Mouse (Mus musculus): Measurements from ENCODE around the gene Wfdc9. TPM values are rescaled to one million over a fixed set of nuclear protein-coding genes. Genes with fewer than 3 reads are reported as not detected.
"Not testable (repeated sequence)": the region's sequence is repeated elsewhere in the genome, so short reads cannot be mapped to it uniquely, and the experiment has no call there.

Gene Wfdc9
- total and polyA plus RNA-seq, 2 experiments from 2014 or later: not detected

DNA sequence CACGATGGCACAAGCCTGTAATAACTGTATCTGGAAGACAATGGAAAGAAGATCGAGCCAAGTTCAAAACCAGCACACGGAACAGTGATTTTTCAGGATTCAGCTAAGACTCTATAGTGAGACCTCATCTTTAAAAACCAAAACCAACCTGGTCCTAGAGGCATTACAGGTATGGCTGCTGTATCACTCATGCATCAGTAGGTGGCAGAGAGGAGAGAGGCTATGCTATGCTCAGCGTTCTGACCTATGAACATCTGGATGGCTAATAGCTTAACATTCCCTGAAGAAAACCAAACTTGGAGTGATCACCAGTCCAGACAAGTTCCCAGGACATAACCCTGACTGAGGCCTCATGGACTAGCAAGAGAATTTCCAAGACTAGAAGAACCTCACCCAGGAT lies 34.6 kb downstream of the Wfdc9 start:
- no peak for ATAC-seq
- TF ChIP-seq CTCF (IDR thresholded peaks at IDR 0.05; ENCODE audit: low read depth): no peak
- no peaks in the 10 kb centered on the region for H3K36me3 ChIP-seq (ENCODE audit: insufficient read depth)
- H3K9ac ChIP-seq: no peak overlapping the region
- no peak overlapping the region for H3K27ac ChIP-seq (ENCODE audit: low read depth, low read length)
- no peak for DNase-seq
- H3K4me2 ChIP-seq (ENCODE audit: low read depth): no peak overlapping the region
- 84% methylated on average over 4 of the region's 4 CpGs for WGBS
- H3K27me3 ChIP-seq (ENCODE audit: insufficient read depth, low read length): no peaks in the 10 kb centered on the region
- no peaks in the 10 kb centered on the region for H3K4me1 ChIP-seq (ENCODE audit: insufficient read depth)
- H3K4me3 ChIP-seq (ENCODE audit: low read depth, low read length): no peak overlapping the region
- H3K9me3 ChIP-seq (ENCODE audit: low read length): no peaks in the 10 kb centered on the region

DNA sequence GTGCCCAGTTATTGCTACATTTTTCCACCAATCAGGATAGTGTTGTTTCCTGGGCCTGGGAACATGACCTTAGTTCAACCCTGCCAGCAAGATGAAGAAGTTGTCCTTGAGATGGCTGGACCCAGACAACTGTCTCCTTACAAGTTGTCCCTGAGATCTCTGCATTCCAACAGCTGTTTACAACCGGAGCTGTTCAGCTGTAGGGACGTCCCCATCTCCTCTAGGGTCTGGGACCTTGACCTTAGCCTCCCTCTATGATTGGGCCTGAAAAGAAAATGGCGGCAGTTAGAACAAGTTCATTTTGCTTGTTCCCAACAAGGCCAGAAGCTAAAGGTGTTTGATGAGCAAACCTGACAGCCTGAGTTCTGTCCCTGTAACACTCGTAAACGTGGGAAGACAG lies 37.3 kb downstream of the Wfdc9 start:
- Histone ChIP-seq H3K4me1 (ENCODE audit: insufficient read depth) (no peaks in the 10 kb centered on the region), H3K4me2 (ENCODE audit: low read depth) (no peak overlapping the region), H3K4me3 (ENCODE audit: low read depth, low read length) (no peak overlapping the region), H3K36me3 (ENCODE audit: insufficient read depth) (no peaks in the 10 kb centered on the region), H3K27ac (ENCODE audit: low read depth, low read length) (no peak overlapping the region), H3K9me3 (ENCODE audit: low read length) (no peaks in the 10 kb centered on the region), H3K27me3 (ENCODE audit: insufficient read depth, low read length) (no peaks in the 10 kb centered on the region), H3K9ac (no peak overlapping the region)
- ATAC-seq: no peak
- TF ChIP-seq CTCF (IDR thresholded peaks at IDR 0.05; ENCODE audit: low read depth): no peak
- no peak for DNase-seq
- 88% methylated on average over 5 of the region's 5 CpGs for WGBS

DNA sequence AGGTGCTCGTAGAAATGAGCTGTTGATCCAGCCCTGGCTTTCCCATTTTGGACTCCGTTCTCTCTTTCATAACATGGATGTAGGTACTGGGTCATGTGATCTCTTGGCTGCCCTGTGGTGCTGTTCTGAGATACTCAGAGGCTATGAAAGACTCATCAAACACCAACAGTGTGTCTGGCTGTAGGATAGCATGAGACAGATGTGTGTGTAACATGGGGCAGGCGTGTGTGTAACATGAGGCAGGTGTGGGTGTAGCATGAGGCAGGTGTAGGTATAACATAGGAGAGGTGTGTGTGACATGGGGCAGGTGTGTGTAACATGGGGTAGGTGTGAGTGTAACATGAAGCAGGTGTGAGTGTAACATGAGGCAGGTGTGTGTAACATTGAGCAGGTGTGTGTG lies 41.0 kb downstream of the Wfdc9 start:
- no peak overlapping the region for H3K27ac ChIP-seq (ENCODE audit: low read depth, low read length)
- DNase-seq (no peak), ATAC-seq (no peak)
- H3K9me3 ChIP-seq (ENCODE audit: low read length): no peaks in the 10 kb centered on the region
- WGBS: 88% methylated on average over 3 of the region's 3 CpGs
- no peaks in the 10 kb centered on the region for H3K36me3 ChIP-seq (ENCODE audit: insufficient read depth)
- H3K9ac ChIP-seq: no peak overlapping the region
- TF ChIP-seq CTCF (IDR thresholded peaks at IDR 0.05; ENCODE audit: low read depth): no peak
- no peaks in the 10 kb centered on the region for H3K4me1 ChIP-seq (ENCODE audit: insufficient read depth)
- H3K27me3 ChIP-seq (ENCODE audit: insufficient read depth, low read length): no peaks in the 10 kb centered on the region
- no peak overlapping the region for H3K4me3 ChIP-seq (ENCODE audit: low read depth, low read length)
- H3K4me2 ChIP-seq (ENCODE audit: low read depth): no peak overlapping the region

GRCm38 (mm10) chr2:164613471-164613870 lies 42.9 kb downstream of the Wfdc9 start, which contains the start of the genes Wfdc6b and Wfdc8:
Gene Wfdc6b (plus strand): TSS chr2:164613522.
Gene Wfdc8 (minus strand): TSS chr2:164613626.
- H3K4me3 ChIP-seq (ENCODE audit: low read depth, low read length); ATAC-seq; H3K9ac ChIP-seq; H3K27ac ChIP-seq (ENCODE audit: low read depth, low read length); H3K9me3 ChIP-seq (ENCODE audit: low read length); H3K27me3 ChIP-seq (ENCODE audit: insufficient read depth, low read length); H3K4me2 ChIP-seq (ENCODE audit: low read depth); H3K4me1 ChIP-seq (ENCODE audit: insufficient read depth); DNase-seq; H3K36me3 ChIP-seq (ENCODE audit: insufficient read depth): not testable (repeated sequence)
- 50% methylated on average over 8 of the region's 8 CpGs for WGBS

DNA sequence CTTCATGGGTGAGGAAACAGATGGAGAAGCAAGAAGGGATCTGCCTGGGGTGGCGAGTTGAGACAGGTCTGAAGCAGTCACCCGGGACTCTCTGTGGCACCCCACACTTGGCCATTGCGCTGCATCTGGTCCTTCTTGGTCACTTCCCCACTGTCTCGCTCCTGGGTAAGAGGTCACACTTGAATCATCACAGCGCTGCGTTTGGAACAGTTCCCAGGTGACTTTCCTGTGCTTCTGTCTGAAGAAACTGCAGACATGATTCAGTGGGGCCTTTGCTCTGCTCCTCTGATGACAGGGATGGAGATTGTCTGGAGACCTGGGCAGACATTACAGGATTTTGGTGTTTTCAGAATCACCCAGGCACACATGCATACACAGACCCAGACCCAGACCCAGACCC lies 47.6 kb downstream of the Wfdc9 start:
- Histone ChIP-seq H3K9ac (no peak overlapping the region), H3K27me3 (ENCODE audit: insufficient read depth, low read length) (no peaks in the 10 kb centered on the region), H3K4me1 (ENCODE audit: insufficient read depth) (no peaks in the 10 kb centered on the region), H3K4me3 (ENCODE audit: low read depth, low read length) (no peak overlapping the region), H3K9me3 (ENCODE audit: low read length) (no peaks in the 10 kb centered on the region), H3K27ac (ENCODE audit: low read depth, low read length) (no peak overlapping the region), H3K36me3 (ENCODE audit: insufficient read depth) (no peaks in the 10 kb centered on the region), H3K4me2 (ENCODE audit: low read depth) (no peak overlapping the region)
- DNase-seq (no peak), ATAC-seq (no peak)
- no peak for TF ChIP-seq CTCF (IDR thresholded peaks at IDR 0.05; ENCODE audit: low read depth)
- 85% methylated on average over 6 of the region's 6 CpGs for WGBS

DNA sequence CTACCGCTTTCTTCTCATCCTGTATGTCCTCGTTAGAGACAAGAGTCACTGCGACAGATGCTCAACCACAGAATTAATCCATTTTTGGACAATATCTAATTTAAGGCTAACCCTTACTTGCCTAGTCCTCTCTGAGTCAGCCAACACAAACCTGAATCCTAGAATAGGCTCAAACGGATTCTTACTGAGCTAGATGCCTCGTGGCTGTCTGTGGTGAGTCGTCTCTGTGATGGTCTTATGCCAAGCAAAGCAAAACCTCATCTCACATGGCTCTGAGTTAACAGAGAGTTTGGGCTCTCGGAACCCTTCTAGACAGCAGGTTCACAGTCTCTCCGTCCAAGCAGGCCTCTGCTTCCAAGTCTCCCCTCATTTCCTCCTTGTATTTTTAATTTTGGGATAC lies 52.0 kb downstream of the Wfdc9 start:
- no peak for TF ChIP-seq CTCF (IDR thresholded peaks at IDR 0.05; ENCODE audit: low read depth)
- H3K4me2 ChIP-seq (ENCODE audit: low read depth): no peak overlapping the region
- H3K36me3 ChIP-seq (ENCODE audit: insufficient read depth): no peaks in the 10 kb centered on the region
- DNase-seq (no peak), ATAC-seq (no peak)
- no peaks in the 10 kb centered on the region for H3K4me1 ChIP-seq (ENCODE audit: insufficient read depth)
- WGBS: 85% methylated on average over 8 of the region's 8 CpGs
- H3K9me3 ChIP-seq (ENCODE audit: low read length): no peaks in the 10 kb centered on the region
- H3K27ac ChIP-seq (ENCODE audit: low read depth, low read length): no peak overlapping the region
- no peak overlapping the region for H3K4me3 ChIP-seq (ENCODE audit: low read depth, low read length)
- H3K27me3 ChIP-seq (ENCODE audit: insufficient read depth, low read length): no peaks in the 10 kb centered on the region
- no peak overlapping the region for H3K9ac ChIP-seq

- no peaks in the 10 kb centered on the region for H3K9me3 ChIP-seq (ENCODE audit: low read length)
- H3K9ac ChIP-seq: no peak overlapping the region
- DNase-seq: no peak
- no peaks in the 10 kb centered on the region for H3K27me3 ChIP-seq (ENCODE audit: insufficient read depth, low read length)
- no peak overlapping the region for H3K4me2 ChIP-seq (ENCODE audit: low read depth)
- no peaks in the 10 kb centered on the region for H3K4me1 ChIP-seq (ENCODE audit: insufficient read depth)
- H3K27ac ChIP-seq (ENCODE audit: low read depth, low read length): no peak overlapping the region
- WGBS: 95% methylated on average over 3 of the region's 3 CpGs
- H3K4me3 ChIP-seq (ENCODE audit: low read depth, low read length): no peak overlapping the region
- no peak for ATAC-seq
- TF ChIP-seq CTCF (IDR thresholded peaks at IDR 0.05; ENCODE audit: low read depth): no peak
- no peaks in the 10 kb centered on the region for H3K36me3 ChIP-seq (ENCODE audit: insufficient read depth)
These were observed 52.9 kb downstream of the Wfdc9 start for GRCm38 (mm10) chr2:164603482-164603881.

DNA sequence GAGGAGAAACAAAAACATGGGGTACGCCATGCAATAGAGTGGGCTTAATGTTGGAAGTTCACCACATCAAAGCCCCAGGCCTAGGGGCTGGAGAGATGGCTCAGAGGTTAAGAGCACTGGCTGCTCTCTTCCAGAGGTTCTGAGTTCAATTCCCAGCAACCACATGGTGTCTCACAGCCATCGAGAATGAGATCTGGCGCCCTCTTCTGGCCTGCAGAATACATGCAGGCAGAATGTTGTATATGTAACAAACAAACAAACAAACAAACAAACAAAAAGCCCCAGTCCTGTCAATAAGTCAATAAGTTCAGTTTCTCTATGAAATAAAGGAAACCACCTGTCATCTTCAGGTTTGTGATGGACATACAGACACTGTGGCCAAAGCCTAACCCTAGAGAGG lies 56.2 kb downstream of the Wfdc9 start:
- 75% methylated on average over 3 of the region's 3 CpGs for WGBS

More for the DNA sequence above, 56.2 kb downstream of the Wfdc9 start:
- DNase-seq (no peak), ATAC-seq (no peak)
- Histone ChIP-seq H3K27ac (ENCODE audit: low read depth, low read length) (no peak overlapping the region), H3K4me3 (ENCODE audit: low read depth, low read length) (no peak overlapping the region), H3K4me2 (ENCODE audit: low read depth) (no peak overlapping the region), H3K9me3 (ENCODE audit: low read length) (no peaks in the 10 kb centered on the region), H3K36me3 (ENCODE audit: insufficient read depth) (no peaks in the 10 kb centered on the region), H3K27me3 (ENCODE audit: insufficient read depth, low read length) (no peaks in the 10 kb centered on the region), H3K4me1 (ENCODE audit: insufficient read depth) (no peaks in the 10 kb centered on the region), H3K9ac (no peak overlapping the region)
- TF ChIP-seq CTCF (IDR thresholded peaks at IDR 0.05; ENCODE audit: low read depth): no peak

Other genes with a start within 250 kb of the Wfdc9 start
Only the 30 nearest of the 31 such genes appear.
- 11.8 and 14.0 TPM in 2 replicates for gene Sdc4, start 212.7 kb downstream of the Wfdc9 start, total RNA-seq (2014; rRNA removed)
- gene Sdc4, start 212.7 kb downstream of the Wfdc9 start, polyA plus RNA-seq (2015; fragmentation: Nextera tagmentation; extraction: Ambion mirVana): 8.0 and 16.5 TPM in 2 replicates
- 88.0 and 167 TPM in 2 replicates for gene Sys1, start 199.6 kb downstream of the Wfdc9 start, total RNA-seq (2014; rRNA removed)
- gene Sys1, start 199.6 kb downstream of the Wfdc9 start, polyA plus RNA-seq (2015; fragmentation: Nextera tagmentation; extraction: Ambion mirVana): 105 and 110 TPM in 2 replicates
- 3.6 and 10.5 TPM in 2 replicates for gene Gm20458, start 195.6 kb downstream of the Wfdc9 start, total RNA-seq (2014; rRNA removed)
- 10.0 and 10.7 TPM in 2 replicates for gene Gm20458, start 195.6 kb downstream of the Wfdc9 start, polyA plus RNA-seq (2015; fragmentation: Nextera tagmentation; extraction: Ambion mirVana)
- not detected in 2 replicates for gene Trp53tg5, start 182.9 kb downstream of the Wfdc9 start, total RNA-seq (2014; rRNA removed)
- not detected in 2 replicates for gene Trp53tg5, start 182.9 kb downstream of the Wfdc9 start, polyA plus RNA-seq (2015; fragmentation: Nextera tagmentation; extraction: Ambion mirVana)
- 21.7 and 23.9 TPM in 2 replicates for gene Dbndd2, start 170.5 kb downstream of the Wfdc9 start, total RNA-seq (2014; rRNA removed)
- 10.9 and 17.6 TPM in 2 replicates for gene Dbndd2, start 170.5 kb downstream of the Wfdc9 start, polyA plus RNA-seq (2015; fragmentation: Nextera tagmentation; extraction: Ambion mirVana)
- gene Pigt, start 159.1 kb downstream of the Wfdc9 start, total RNA-seq (2014; rRNA removed): 47.6 and 77.6 TPM in 2 replicates
- gene Pigt, start 159.1 kb downstream of the Wfdc9 start, polyA plus RNA-seq (2015; fragmentation: Nextera tagmentation; extraction: Ambion mirVana): 91.0 and 93.8 TPM in 2 replicates
- gene Wfdc2, start 94.2 kb downstream of the Wfdc9 start, total RNA-seq (2014; rRNA removed): 1.5 and 6.1 TPM in 2 replicates
- gene Wfdc2, start 94.2 kb downstream of the Wfdc9 start, polyA plus RNA-seq (2015; fragmentation: Nextera tagmentation; extraction: Ambion mirVana): 4.3 and 7.3 TPM in 2 replicates
- gene Spint3, start 83.1 kb downstream of the Wfdc9 start, total RNA-seq (2014; rRNA removed): not detected in 2 replicates
- gene Spint3, start 83.1 kb downstream of the Wfdc9 start, polyA plus RNA-seq (2015; fragmentation: Nextera tagmentation; extraction: Ambion mirVana): not detected in 2 replicates
- gene Wfdc6a, start 71.1 kb downstream of the Wfdc9 start, total RNA-seq (2014; rRNA removed): not detected in 2 replicates
- 0.33 TPM in 1 of 2 replicates, not detected in the other for gene Wfdc6a, start 71.1 kb downstream of the Wfdc9 start, polyA plus RNA-seq (2015; fragmentation: Nextera tagmentation; extraction: Ambion mirVana)
- not detected in 2 replicates for gene Eppin, start 63.0 kb downstream of the Wfdc9 start, total RNA-seq (2014; rRNA removed)
- 0.19 TPM in 1 of 2 replicates, not detected in the other for gene Eppin, start 63.0 kb downstream of the Wfdc9 start, polyA plus RNA-seq (2015; fragmentation: Nextera tagmentation; extraction: Ambion mirVana)
- not detected in 2 replicates for gene Wfdc6b, start 43.1 kb downstream of the Wfdc9 start, total RNA-seq (2014; rRNA removed)
- gene Wfdc6b, start 43.1 kb downstream of the Wfdc9 start, polyA plus RNA-seq (2015; fragmentation: Nextera tagmentation; extraction: Ambion mirVana): not detected in 2 replicates
- gene Wfdc8, start 43.0 kb downstream of the Wfdc9 start, total RNA-seq (2014; rRNA removed): not detected in 2 replicates
- not detected in 2 replicates for gene Wfdc8, start 43.0 kb downstream of the Wfdc9 start, polyA plus RNA-seq (2015; fragmentation: Nextera tagmentation; extraction: Ambion mirVana)
- not detected in 2 replicates for gene Wfdc16, start 17.8 kb downstream of the Wfdc9 start, total RNA-seq (2014; rRNA removed)
- not detected in 2 replicates for gene Wfdc16, start 17.8 kb downstream of the Wfdc9 start, polyA plus RNA-seq (2015; fragmentation: Nextera tagmentation; extraction: Ambion mirVana)
- gene Wfdc10, start 537 bp downstream of the Wfdc9 start, total RNA-seq (2014; rRNA removed): not detected in 2 replicates
- not detected in 2 replicates for gene Wfdc10, start 537 bp downstream of the Wfdc9 start, polyA plus RNA-seq (2015; fragmentation: Nextera tagmentation; extraction: Ambion mirVana)
- gene Wfdc11, start 17.5 kb upstream of the Wfdc9 start, total RNA-seq (2014; rRNA removed): not detected in 2 replicates
- not detected in 2 replicates for gene Wfdc11, start 17.5 kb upstream of the Wfdc9 start, polyA plus RNA-seq (2015; fragmentation: Nextera tagmentation; extraction: Ambion mirVana)
- not detected in 2 replicates for gene Wfdc13, start 28.5 kb upstream of the Wfdc9 start, total RNA-seq (2014; rRNA removed)
- not detected in 2 replicates for gene Wfdc13, start 28.5 kb upstream of the Wfdc9 start, polyA plus RNA-seq (2015; fragmentation: Nextera tagmentation; extraction: Ambion mirVana)
- not detected in 2 replicates for gene Spint4, start 41.9 kb upstream of the Wfdc9 start, total RNA-seq (2014; rRNA removed)
- gene Spint4, start 41.9 kb upstream of the Wfdc9 start, polyA plus RNA-seq (2015; fragmentation: Nextera tagmentation; extraction: Ambion mirVana): not detected in 2 replicates
- not detected in 2 replicates for gene Spint5, start 58.7 kb upstream of the Wfdc9 start, total RNA-seq (2014; rRNA removed)
- not detected in 2 replicates for gene Spint5, start 58.7 kb upstream of the Wfdc9 start, polyA plus RNA-seq (2015; fragmentation: Nextera tagmentation; extraction: Ambion mirVana)
- gene Wfdc3, start 89.3 kb upstream of the Wfdc9 start, total RNA-seq (2014; rRNA removed): 0.54 and 0.81 TPM in 2 replicates
- gene Wfdc3, start 89.3 kb upstream of the Wfdc9 start, polyA plus RNA-seq (2015; fragmentation: Nextera tagmentation; extraction: Ambion mirVana): 0.89 and 1.1 TPM in 2 replicates
- 23.2 and 26.1 TPM in 2 replicates for gene Dnttip1, start 89.4 kb upstream of the Wfdc9 start, total RNA-seq (2014; rRNA removed)
- gene Dnttip1, start 89.4 kb upstream of the Wfdc9 start, polyA plus RNA-seq (2015; fragmentation: Nextera tagmentation; extraction: Ambion mirVana): 52.3 and 60.1 TPM in 2 replicates
- gene Ube2c, start 113.3 kb upstream of the Wfdc9 start, total RNA-seq (2014; rRNA removed): 24.9 and 29.2 TPM in 2 replicates
- gene Ube2c, start 113.3 kb upstream of the Wfdc9 start, polyA plus RNA-seq (2015; fragmentation: Nextera tagmentation; extraction: Ambion mirVana): 30.9 and 38.4 TPM in 2 replicates
- gene Tnnc2, start 123.4 kb upstream of the Wfdc9 start, total RNA-seq (2014; rRNA removed): 0.38 and 2.9 TPM in 2 replicates
- gene Tnnc2, start 123.4 kb upstream of the Wfdc9 start, polyA plus RNA-seq (2015; fragmentation: Nextera tagmentation; extraction: Ambion mirVana): 0.50 and 0.63 TPM in 2 replicates
- gene Snx21, start 129.2 kb upstream of the Wfdc9 start, total RNA-seq (2014; rRNA removed): 72.0 and 77.5 TPM in 2 replicates
- 48.5 and 50.2 TPM in 2 replicates for gene Snx21, start 129.2 kb upstream of the Wfdc9 start, polyA plus RNA-seq (2015; fragmentation: Nextera tagmentation; extraction: Ambion mirVana)
- 17.4 and 23.0 TPM in 2 replicates for gene Acot8, start 148.3 kb upstream of the Wfdc9 start, total RNA-seq (2014; rRNA removed)
- 13.7 and 17.1 TPM in 2 replicates for gene Acot8, start 148.3 kb upstream of the Wfdc9 start, polyA plus RNA-seq (2015; fragmentation: Nextera tagmentation; extraction: Ambion mirVana)
- gene Zswim3, start 148.5 kb upstream of the Wfdc9 start, total RNA-seq (2014; rRNA removed): 5.5 and 6.7 TPM in 2 replicates
- 2.6 and 5.2 TPM in 2 replicates for gene Zswim3, start 148.5 kb upstream of the Wfdc9 start, polyA plus RNA-seq (2015; fragmentation: Nextera tagmentation; extraction: Ambion mirVana)
- 11.2 and 18.6 TPM in 2 replicates for gene Zswim1, start 166.1 kb upstream of the Wfdc9 start, total RNA-seq (2014; rRNA removed)
- gene Zswim1, start 166.1 kb upstream of the Wfdc9 start, polyA plus RNA-seq (2015; fragmentation: Nextera tagmentation; extraction: Ambion mirVana): 27.5 and 32.6 TPM in 2 replicates
- 0.62 and 1.00 TPM in 2 replicates for gene Spata25, start 172.0 kb upstream of the Wfdc9 start, total RNA-seq (2014; rRNA removed)
- gene Spata25, start 172.0 kb upstream of the Wfdc9 start, polyA plus RNA-seq (2015; fragmentation: Nextera tagmentation; extraction: Ambion mirVana): not detected in 2 replicates
- 86.2 and 93.8 TPM in 2 replicates for gene Ctsa, start 176.3 kb upstream of the Wfdc9 start, total RNA-seq (2014; rRNA removed)
- gene Ctsa, start 176.3 kb upstream of the Wfdc9 start, polyA plus RNA-seq (2015; fragmentation: Nextera tagmentation; extraction: Ambion mirVana): 83.5 and 95.3 TPM in 2 replicates
- gene Neurl2, start 176.9 kb upstream of the Wfdc9 start, total RNA-seq (2014; rRNA removed): 5.0 and 5.4 TPM in 2 replicates
- gene Neurl2, start 176.9 kb upstream of the Wfdc9 start, polyA plus RNA-seq (2015; fragmentation: Nextera tagmentation; extraction: Ambion mirVana): 4.7 and 6.4 TPM in 2 replicates
- 28.2 and 43.4 TPM in 2 replicates for gene Pltp, start 201.1 kb upstream of the Wfdc9 start, total RNA-seq (2014; rRNA removed)
- 67.9 and 80.7 TPM in 2 replicates for gene Pltp, start 201.1 kb upstream of the Wfdc9 start, polyA plus RNA-seq (2015; fragmentation: Nextera tagmentation; extraction: Ambion mirVana)

Measured in forebrain, postnatal 0 days (tissue).